Mouse (Mus musculus): ENCODE results near the gene Spop. TPM values are rescaled to one million over a fixed set of nuclear protein-coding genes. Genes with fewer than 3 reads are reported as not detected.

Gene Spop
- polyA plus RNA-seq, 1 experiment from 2014 or later = 244 TPM

- H3K36me3 ChIP-seq (ENCODE audit: control insufficient read depth, insufficient read depth, low read length) = peaks cover 26% of the 10 kb centered on the region
- H3K4me2 ChIP-seq (ENCODE audit: low read length) = no peak overlapping the region
- H3K9me3 ChIP-seq (replicated peaks; ENCODE audit: control insufficient read depth, low read length, poor library complexity, severe bottlenecking) = no peaks in the 10 kb centered on the region
- H3K9ac ChIP-seq (ENCODE audit: low read depth, low read length) = no peak overlapping the region
- H3K27ac ChIP-seq (ENCODE audit: low read length) = no peak overlapping the region
- H3K4me3 ChIP-seq (ENCODE audit: low read depth, low read length) = no peak overlapping the region
- peaks cover 17% of the 10 kb centered on the region for H3K4me1 ChIP-seq (ENCODE audit: control insufficient read depth, insufficient read depth, low read length)
- WGBS = 93% methylated on average over 7 of the region's 7 CpGs
- no peaks in the 10 kb centered on the region for H3K27me3 ChIP-seq (ENCODE audit: control insufficient read depth, insufficient read depth, low read depth, low read length)
- ATAC-seq = no peak
These were observed 26.5 kb upstream of the Spop start for GRCm38 (mm10) chr11:95387354-95387753.

- Histone ChIP-seq H3K9me3 (replicated peaks; ENCODE audit: control insufficient read depth, low read length, poor library complexity, severe bottlenecking) (no peaks in the 10 kb centered on the region), H3K4me2 (ENCODE audit: low read length) (no peak overlapping the region), H3K27me3 (ENCODE audit: control insufficient read depth, insufficient read depth, low read depth, low read length) (no peaks in the 10 kb centered on the region), H3K4me1 (ENCODE audit: control insufficient read depth, insufficient read depth, low read length) (peaks cover 21% of the 10 kb centered on the region), H3K4me3 (ENCODE audit: low read depth, low read length) (no peak overlapping the region), H3K9ac (ENCODE audit: low read depth, low read length) (no peak overlapping the region), H3K36me3 (ENCODE audit: control insufficient read depth, insufficient read depth, low read length) (peaks cover 26% of the 10 kb centered on the region), H3K27ac (ENCODE audit: low read length) (no peak overlapping the region)
- ATAC-seq = no peak
- 72% methylated on average over 3 of the region's 3 CpGs for WGBS
These were observed 24.9 kb upstream of the Spop start for GRCm38 (mm10) chr11:95389006-95389405.

GRCm38 (mm10) chr11:95390420-95390819, 23.5 kb upstream of the Spop start:
- Histone ChIP-seq H3K36me3 (ENCODE audit: control insufficient read depth, insufficient read depth, low read length) (peaks cover 26% of the 10 kb centered on the region), H3K4me3 (ENCODE audit: low read depth, low read length) (no peak overlapping the region), H3K27me3 (ENCODE audit: control insufficient read depth, insufficient read depth, low read depth, low read length) (no peaks in the 10 kb centered on the region), H3K9me3 (replicated peaks; ENCODE audit: control insufficient read depth, low read length, poor library complexity, severe bottlenecking) (no peaks in the 10 kb centered on the region), H3K27ac (ENCODE audit: low read length) (no peak overlapping the region), H3K4me1 (ENCODE audit: control insufficient read depth, insufficient read depth, low read length) (peaks cover 18% of the 10 kb centered on the region), H3K9ac (ENCODE audit: low read depth, low read length) (no peak overlapping the region), H3K4me2 (ENCODE audit: low read length) (no peak overlapping the region)
- WGBS = 94% methylated on average over 6 of the region's 6 CpGs
- no peak for ATAC-seq

GRCm38 (mm10) chr11:95391201-95391600, 22.7 kb upstream of the Spop start:
- peaks cover 26% of the 10 kb centered on the region for H3K36me3 ChIP-seq (ENCODE audit: control insufficient read depth, insufficient read depth, low read length)
- H3K4me1 ChIP-seq (ENCODE audit: control insufficient read depth, insufficient read depth, low read length) = peaks cover 10% of the 10 kb centered on the region
- H3K4me3 ChIP-seq (ENCODE audit: low read depth, low read length) = no peak overlapping the region
- WGBS = 66% methylated on average over 4 of the region's 4 CpGs
- no peak overlapping the region for H3K27ac ChIP-seq (ENCODE audit: low read length)
- ATAC-seq = no peak
- H3K4me2 ChIP-seq (ENCODE audit: low read length) = no peak overlapping the region
- no peaks in the 10 kb centered on the region for H3K9me3 ChIP-seq (replicated peaks; ENCODE audit: control insufficient read depth, low read length, poor library complexity, severe bottlenecking)
- no peaks in the 10 kb centered on the region for H3K27me3 ChIP-seq (ENCODE audit: control insufficient read depth, insufficient read depth, low read depth, low read length)
- H3K9ac ChIP-seq (ENCODE audit: low read depth, low read length) = no peak overlapping the region

- 62% methylated on average over 5 of the region's 5 CpGs for WGBS
- Histone ChIP-seq H3K27me3 (ENCODE audit: control insufficient read depth, insufficient read depth, low read depth, low read length) (no peaks in the 10 kb centered on the region), H3K9me3 (replicated peaks; ENCODE audit: control insufficient read depth, low read length, poor library complexity, severe bottlenecking) (no peaks in the 10 kb centered on the region), H3K4me3 (ENCODE audit: low read depth, low read length) (no peak overlapping the region), H3K4me2 (ENCODE audit: low read length) (no peak overlapping the region), H3K27ac (ENCODE audit: low read length) (no peak overlapping the region), H3K4me1 (ENCODE audit: control insufficient read depth, insufficient read depth, low read length) (peaks cover 5% of the 10 kb centered on the region), H3K9ac (ENCODE audit: low read depth, low read length) (no peak overlapping the region), H3K36me3 (ENCODE audit: control insufficient read depth, insufficient read depth, low read length) (peaks cover 26% of the 10 kb centered on the region)
- ATAC-seq = no peak
These were observed 22.1 kb upstream of the Spop start for GRCm38 (mm10) chr11:95391743-95392142.

- H3K9me3 ChIP-seq (replicated peaks; ENCODE audit: control insufficient read depth, low read length, poor library complexity, severe bottlenecking) = no peaks in the 10 kb centered on the region
- H3K27ac ChIP-seq (ENCODE audit: low read length) = no peak overlapping the region
- 46% methylated on average over 7 of the region's 7 CpGs for WGBS
These were observed 21.6 kb upstream of the Spop start for GRCm38 (mm10) chr11:95392223-95392667.

GRCm38 (mm10) chr11:95392708-95393499, 21.0 kb upstream of the Spop start:
- Histone ChIP-seq H3K4me1 (ENCODE audit: control insufficient read depth, insufficient read depth, low read length) (peaks cover 4% of the 10 kb centered on the region), H3K27me3 (ENCODE audit: control insufficient read depth, insufficient read depth, low read depth, low read length) (no peaks in the 10 kb centered on the region), H3K4me2 (ENCODE audit: low read length) (no peak overlapping the region), H3K9me3 (replicated peaks; ENCODE audit: control insufficient read depth, low read length, poor library complexity, severe bottlenecking) (no peaks in the 10 kb centered on the region), H3K9ac (ENCODE audit: low read depth, low read length) (no peak overlapping the region), H3K36me3 (ENCODE audit: control insufficient read depth, insufficient read depth, low read length) (peaks cover 17% of the 10 kb centered on the region), H3K27ac (ENCODE audit: low read length) (no peak overlapping the region), H3K4me3 (ENCODE audit: low read depth, low read length) (no peak overlapping the region)
- no peak for ATAC-seq
- WGBS = 72% methylated on average over 11 of the region's 11 CpGs

More at GRCm38 (mm10) chr11:95392223-95392667, 21.6 kb upstream of the Spop start:
- H3K36me3 ChIP-seq (ENCODE audit: control insufficient read depth, insufficient read depth, low read length) = peaks cover 23% of the 10 kb centered on the region
- H3K9ac ChIP-seq (ENCODE audit: low read depth, low read length) = no peak overlapping the region
- H3K4me2 ChIP-seq (ENCODE audit: low read length) = no peak overlapping the region
- ATAC-seq = peak; percentile 79
- H3K4me3 ChIP-seq (ENCODE audit: low read depth, low read length) = no peak overlapping the region
- H3K27me3 ChIP-seq (ENCODE audit: control insufficient read depth, insufficient read depth, low read depth, low read length) = no peaks in the 10 kb centered on the region
- H3K4me1 ChIP-seq (ENCODE audit: control insufficient read depth, insufficient read depth, low read length) = peaks cover 4% of the 10 kb centered on the region

GRCm38 (mm10) chr11:95393500-95393816, 20.4 kb upstream of the Spop start:
- H3K36me3 ChIP-seq (ENCODE audit: control insufficient read depth, insufficient read depth, low read length) = peaks cover 15% of the 10 kb centered on the region
- H3K9me3 ChIP-seq (replicated peaks; ENCODE audit: control insufficient read depth, low read length, poor library complexity, severe bottlenecking) = no peaks in the 10 kb centered on the region
- no peak overlapping the region for H3K27ac ChIP-seq (ENCODE audit: low read length)
- H3K4me3 ChIP-seq (ENCODE audit: low read depth, low read length) = no peak overlapping the region
- ATAC-seq = no peak
- H3K4me1 ChIP-seq (ENCODE audit: control insufficient read depth, insufficient read depth, low read length) = peaks cover 4% of the 10 kb centered on the region
- H3K27me3 ChIP-seq (ENCODE audit: control insufficient read depth, insufficient read depth, low read depth, low read length) = no peaks in the 10 kb centered on the region
- WGBS = 35% methylated on average over 5 of the region's 5 CpGs
- H3K4me2 ChIP-seq (ENCODE audit: low read length) = no peak overlapping the region
- H3K9ac ChIP-seq (ENCODE audit: low read depth, low read length) = no peak overlapping the region

- H3K27me3 ChIP-seq (ENCODE audit: control insufficient read depth, insufficient read depth, low read depth, low read length) = no peaks in the 10 kb centered on the region
- H3K9me3 ChIP-seq (replicated peaks; ENCODE audit: control insufficient read depth, low read length, poor library complexity, severe bottlenecking) = no peaks in the 10 kb centered on the region
- no peak for ATAC-seq
- H3K36me3 ChIP-seq (ENCODE audit: control insufficient read depth, insufficient read depth, low read length) = peaks cover 15% of the 10 kb centered on the region
- H3K27ac ChIP-seq (ENCODE audit: low read length) = no peak overlapping the region
- H3K4me1 ChIP-seq (ENCODE audit: control insufficient read depth, insufficient read depth, low read length) = peaks cover 4% of the 10 kb centered on the region
- WGBS = 61% methylated on average over 5 of the region's 5 CpGs
- no peak overlapping the region for H3K9ac ChIP-seq (ENCODE audit: low read depth, low read length)
- H3K4me3 ChIP-seq (ENCODE audit: low read depth, low read length) = no peak overlapping the region
- no peak overlapping the region for H3K4me2 ChIP-seq (ENCODE audit: low read length)
These were observed 19.8 kb upstream of the Spop start for GRCm38 (mm10) chr11:95394112-95394511.
